Mouse (Mus musculus) forebrain, postnatal 0 days (tissue): Measurements from ENCODE around the gene Ccdc28b. TPM values are rescaled to one million over a fixed set of nuclear protein-coding genes. Genes with fewer than 3 reads are reported as not detected.

Experiments
- ATAC-seq: fragments of 200-750 bp; cut with Nextera tagmentation; 2 replicates; pipeline ENCODE4 v1.8.0; 2017; ENCODE audit warnings: mild to moderate bottlenecking, moderate library complexity
- DNase-seq: peaks from one replicate; pipeline ENCODE4 v3.0.0-alpha.2; 2015
- H3K27ac ChIP-seq: fragments of 300-500 bp; sonication (generic); 2 replicates; pipeline ENCODE4 v1.5.1; 2014; ENCODE audit warnings: low read depth, mild to moderate bottlenecking, antibody characterized with exemption, low read length, moderate library complexity, mixed read lengths
- H3K27me3 ChIP-seq: fragments of 300-500 bp; sonication (generic); 2 replicates; pipeline ENCODE4 v1.6.1; 2014; ENCODE audit warnings: mild to moderate bottlenecking, low read length, mixed read lengths; ENCODE audit not compliant: insufficient read depth
- H3K36me3 ChIP-seq: fragments of 300-500 bp; sonication (generic); 2 replicates; pipeline ENCODE4 v1.6.1; 2014; ENCODE audit warnings: mild to moderate bottlenecking, moderate library complexity; ENCODE audit not compliant: insufficient read depth
- H3K4me1 ChIP-seq: fragments of 300-500 bp; sonication (generic); 2 replicates; pipeline ENCODE4 v1.6.1; 2014; ENCODE audit warnings: antibody characterized with exemption; ENCODE audit not compliant: insufficient read depth
- H3K4me2 ChIP-seq: fragments of 300-500 bp; sonication (generic); 2 replicates; pipeline ENCODE4 v1.6.1; 2014; ENCODE audit warnings: low read depth, mild to moderate bottlenecking, moderate library complexity
- H3K4me3 ChIP-seq: fragments of 300-500 bp; sonication (generic); 2 replicates; pipeline ENCODE4 v1.5.1; 2014; ENCODE audit warnings: low read depth, low read length, mixed read lengths
- H3K9ac ChIP-seq: fragments of 300-500 bp; sonication (generic); 2 replicates; pipeline ENCODE4 v1.6.1; 2014; ENCODE audit warnings: mild to moderate bottlenecking
- H3K9me3 ChIP-seq: fragments of 300-500 bp; sonication (generic); 2 replicates; pipeline ENCODE4 v1.6.1; 2016; ENCODE audit warnings: low read length
- CTCF ChIP-seq: sonication (generic); IDR thresholded peaks from 2 replicates; pipeline ENCODE4 v1.5.1; 2016; ENCODE audit warnings: antibody characterized with exemption, control low read depth, low read depth
- WGBS: fragments of 180-500 bp; shearing (Covaris S2); extraction: QIAGEN DNeasy Blood & Tissue Kit; methylation state at CpG from one replicate; pipeline ENCODE4 v1.1.7; 2014; 5-methylcytosine and 5-hydroxymethylcytosine counted together
- polyA plus RNA-seq: library from polyadenylated mRNA; unstranded; fragments of >200 nt; fragmentation: Nextera tagmentation; extraction: Ambion mirVana; gene quantifications from 2 replicates; pipeline ENCODE4 v1.2.1, GENCODE M21; 2015
- total RNA-seq: library from RNA; depleted of rRNA; stranded (reverse); fragments of >200 nt; gene quantifications from 2 replicates; pipeline ENCODE4 v1.2.3, GENCODE M21; 2014

Ccdc28b gene
- total and polyA plus RNA-seq, 2 experiments from 2014 or later, result 89.2 to 146 TPM

DNA sequence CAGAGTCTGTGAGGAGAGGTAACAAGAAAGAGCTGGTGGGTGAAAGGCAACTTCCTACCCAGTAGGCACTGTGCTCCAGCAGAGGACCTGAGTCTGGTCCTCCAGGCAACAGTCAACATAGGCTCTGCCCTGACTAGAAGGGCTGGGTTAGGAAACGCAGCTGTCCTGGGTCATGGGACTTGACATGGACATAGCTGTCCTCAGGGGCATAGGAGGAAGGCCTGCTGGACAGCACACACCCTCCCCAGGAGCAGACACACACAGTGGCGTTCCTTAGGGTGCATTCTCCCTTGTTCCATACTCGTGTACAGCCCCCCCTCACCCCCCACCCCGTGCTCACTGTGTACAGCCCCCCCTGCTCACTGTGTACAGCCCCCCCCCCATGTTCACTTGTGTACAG lies 13.3 kb downstream of the Ccdc28b start:
- ATAC-seq (no peak), DNase-seq (no peak)
- H3K9me3 ChIP-seq, result no peaks in the 10 kb centered on the region
- 68% methylated on average over 4 of the region's 4 CpGs for WGBS
- no peaks in the 10 kb centered on the region for H3K4me1 ChIP-seq
- no peak overlapping the region for H3K27ac ChIP-seq
- H3K9ac ChIP-seq, result no peak overlapping the region
- no peak for TF ChIP-seq CTCF
- no peak overlapping the region for H3K4me3 ChIP-seq
- H3K27me3 ChIP-seq, result no peaks in the 10 kb centered on the region
- no peak overlapping the region for H3K4me2 ChIP-seq
- H3K36me3 ChIP-seq, result peaks cover 20% of the 10 kb centered on the region

GRCm38 (mm10) chr4:129610026-129610425 lies 13.7 kb downstream of the Ccdc28b start:
- no peaks in the 10 kb centered on the region for H3K9me3 ChIP-seq
- 81% methylated on average over 4 of the region's 4 CpGs for WGBS
- peaks cover 23% of the 10 kb centered on the region for H3K36me3 ChIP-seq
- TF ChIP-seq CTCF, result no peak
- DNase-seq (no peak), ATAC-seq (no peak)
- H3K27me3 ChIP-seq, result no peaks in the 10 kb centered on the region
- no peaks in the 10 kb centered on the region for H3K4me1 ChIP-seq
- no peak overlapping the region for H3K27ac ChIP-seq
- H3K9ac ChIP-seq, result no peak overlapping the region
- H3K4me2 ChIP-seq, result no peak overlapping the region
- no peak overlapping the region for H3K4me3 ChIP-seq

DNA sequence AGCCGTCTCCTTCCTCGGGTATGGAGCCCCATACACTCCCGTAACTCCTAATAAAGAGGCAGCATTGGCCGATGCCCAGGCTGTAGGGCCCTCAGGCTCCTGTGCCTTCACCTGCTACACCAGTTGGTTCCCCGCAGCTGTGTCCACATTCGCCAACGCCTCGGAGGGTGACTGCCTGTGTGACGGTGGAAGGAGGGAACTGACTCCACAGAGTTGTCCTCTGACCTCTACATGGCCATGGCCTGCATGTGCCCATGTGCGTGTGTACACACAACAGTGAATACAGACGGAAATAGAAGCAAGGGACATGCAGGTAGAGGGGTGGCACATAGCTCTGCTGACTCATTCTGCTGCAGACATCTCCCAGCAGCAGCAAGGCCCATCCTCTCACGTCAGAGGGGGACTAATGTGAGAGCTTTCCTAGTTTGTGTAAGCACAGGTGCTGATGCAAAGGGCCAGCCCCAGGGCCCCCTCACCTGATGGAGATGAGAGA lies 14.6 kb downstream of the Ccdc28b start:
- Histone ChIP-seq H3K4me2 (no peak overlapping the region), H3K4me3 (no peak overlapping the region), H3K9ac (no peak overlapping the region), H3K27me3 (no peaks in the 10 kb centered on the region), H3K9me3 (no peaks in the 10 kb centered on the region), H3K36me3 (peaks cover 31% of the 10 kb centered on the region), H3K27ac (no peak overlapping the region), H3K4me1 (no peaks in the 10 kb centered on the region)
- WGBS, result 87% methylated on average over 12 of the region's 12 CpGs
- TF ChIP-seq CTCF, result no peak
- no peak for DNase-seq
- peak; percentile 3; the same call in 1 of the 2 replicates for ATAC-seq

DNA sequence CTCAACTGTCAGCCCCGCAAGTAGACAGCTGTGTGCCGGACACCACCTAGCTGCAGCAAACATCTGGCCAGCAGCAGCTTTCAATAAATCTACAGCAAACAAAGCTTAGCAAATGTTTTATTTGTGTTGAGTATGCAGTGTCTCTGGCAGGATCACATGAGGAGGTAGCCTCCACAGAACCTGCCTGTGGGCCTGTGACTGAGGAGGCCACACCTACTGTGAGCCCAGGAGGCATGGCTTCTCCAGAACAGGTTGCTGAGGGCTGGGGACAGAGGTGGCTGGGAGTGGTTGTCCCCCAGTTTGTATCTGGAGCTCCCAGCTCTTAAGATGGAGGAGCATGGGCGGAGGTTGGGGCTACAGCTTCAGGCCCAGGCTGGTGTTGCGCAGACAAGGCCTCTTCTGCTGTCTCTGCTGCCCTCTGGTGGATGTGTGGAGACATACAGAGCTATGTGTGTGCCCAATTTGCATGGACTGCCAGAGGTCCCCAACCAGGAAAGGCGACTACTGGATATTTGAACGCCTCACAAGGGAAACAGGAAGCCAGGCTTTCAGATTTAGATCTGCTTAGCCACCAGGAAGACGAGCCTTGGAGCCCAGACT lies 15.2 kb downstream of the Ccdc28b start:
- Histone ChIP-seq H3K27ac (peak overlapping the region; percentile 70), H3K27me3 (no peaks in the 10 kb centered on the region), H3K4me2 (no peak overlapping the region), H3K9ac (no peak overlapping the region; the same call in 1 of the 2 replicates), H3K4me3 (no peak overlapping the region), H3K9me3 (no peaks in the 10 kb centered on the region), H3K36me3 (peaks cover 36% of the 10 kb centered on the region), H3K4me1 (no peaks in the 10 kb centered on the region)
- WGBS, result 34% methylated on average over 7 of the region's 7 CpGs
- ATAC-seq, result peak; percentile 95
- DNase-seq, result peak; percentile 91
- peak; percentile 91 for TF ChIP-seq CTCF

DNA sequence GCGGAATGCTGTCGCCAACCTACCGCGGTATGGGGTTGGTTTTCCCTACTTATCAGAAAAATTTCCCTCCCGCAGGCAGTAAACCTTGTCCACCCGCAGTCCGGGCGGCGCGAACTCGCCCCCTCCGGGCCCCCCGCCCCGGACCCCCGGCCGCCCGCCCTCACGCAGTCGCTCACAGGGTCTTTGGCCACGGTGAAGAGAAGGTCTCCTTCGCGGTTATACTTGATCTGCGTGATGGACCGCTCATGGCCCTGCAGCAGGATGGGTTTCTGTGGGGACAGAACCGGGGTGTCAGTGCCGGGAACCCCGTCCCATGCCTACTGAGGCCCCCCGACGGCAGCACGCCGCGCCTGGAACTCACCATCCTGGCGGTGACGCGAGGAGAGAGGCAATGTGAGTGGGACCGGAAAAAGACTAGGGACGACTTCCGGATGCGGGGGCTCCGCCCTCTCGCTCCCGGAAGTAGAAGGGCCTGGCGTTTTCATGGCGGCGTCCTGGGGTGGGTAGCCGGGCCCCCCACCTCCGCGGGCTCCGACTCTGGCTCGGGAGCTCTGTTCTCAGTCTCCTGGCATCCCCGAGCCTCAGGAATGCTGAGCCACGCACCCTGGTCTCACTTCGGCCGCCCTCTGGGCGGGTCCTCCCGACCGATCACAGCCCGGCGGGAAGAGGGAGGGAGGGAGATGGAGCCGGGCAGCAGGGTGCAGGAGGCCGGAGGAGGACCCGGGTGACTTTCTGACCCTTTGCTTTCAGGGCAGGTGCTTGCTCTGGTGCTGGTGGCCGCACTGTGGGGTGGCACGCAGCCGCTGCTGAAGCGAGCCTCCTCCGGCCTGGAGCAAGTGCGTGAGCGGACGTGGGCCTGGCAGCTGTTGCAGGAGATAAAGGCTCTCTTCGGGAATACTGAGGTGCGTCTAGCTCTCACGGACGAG lies 23.3 kb downstream of the Ccdc28b start, which contains the start of the genes Eif3i and Tmem234:
Eif3i (minus strand) TSS at position 416 of the 926 bp plus-strand sequence.
Tmem234 (plus strand) TSS at position 436 of the 926 bp plus-strand sequence.
- H3K4me3 ChIP-seq, result peak within 1 kb of the TSS; percentile 77
- H3K9ac ChIP-seq, result peak within 1 kb of the TSS; percentile 86
- peaks cover 15% of the 10 kb centered on the region; the same call in 1 of the 2 replicates for H3K4me1 ChIP-seq
- H3K27me3 ChIP-seq, result no peaks in the 10 kb centered on the region
- WGBS, result 2% methylated on average over 73 of the region's 74 CpGs
- peaks cover 26% of the 10 kb centered on the region for H3K36me3 ChIP-seq
- H3K27ac ChIP-seq, result peak within 1 kb of the TSS; percentile 77
- peak; percentile 43 for TF ChIP-seq CTCF
- DNase-seq (peak; percentile 89), ATAC-seq (peak; percentile 99)
- no peaks in the 10 kb centered on the region for H3K9me3 ChIP-seq
- H3K4me2 ChIP-seq, result peak within 1 kb of the TSS; percentile 79

DNA sequence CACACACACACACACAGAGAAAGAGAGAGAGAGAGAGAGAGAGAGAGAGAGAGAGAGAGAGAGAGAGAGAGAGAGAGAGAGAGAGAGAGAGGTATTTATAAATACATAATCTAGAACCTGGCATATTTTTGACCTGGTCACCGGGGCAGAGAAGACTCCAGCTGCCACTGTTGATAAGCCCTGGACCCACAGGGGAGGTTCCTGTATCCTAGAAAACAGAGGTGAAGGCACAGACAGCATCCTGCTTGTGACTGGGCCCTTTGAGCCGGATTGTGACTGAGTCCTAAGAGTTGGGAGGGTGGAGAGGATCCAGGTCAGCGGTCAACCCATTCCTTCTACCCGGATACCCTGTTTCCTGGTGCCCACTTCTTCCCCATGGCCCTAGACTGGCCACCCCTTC lies 34.9 kb downstream of the Ccdc28b start:
- TF ChIP-seq CTCF, result no peak
- Histone ChIP-seq H3K4me3 (no peak overlapping the region), H3K9ac (no peak overlapping the region), H3K4me2 (no peak overlapping the region), H3K36me3 (peaks cover 32% of the 10 kb centered on the region), H3K9me3 (no peaks in the 10 kb centered on the region), H3K27ac (no peak overlapping the region), H3K4me1 (no peaks in the 10 kb centered on the region), H3K27me3 (no peaks in the 10 kb centered on the region)
- 79% methylated on average over 4 of the region's 4 CpGs for WGBS
- DNase-seq (no peak), ATAC-seq (no peak)
